Mouse (Mus musculus) liver, adult 2 months (tissue): Measurements from ENCODE around the gene Prkab2. TPM values are rescaled to one million over a fixed set of nuclear protein-coding genes. Genes with fewer than 3 reads are reported as not detected.

Experiments used
- DNase-seq: peaks from one replicate; pipeline ENCODE4 v3.0.0-alpha.2; 2011; ENCODE audit warnings: low read depth, low spot score; ENCODE audit errors: extremely low read depth
- H3K27ac ChIP-seq: fragments of 200-500 bp; replicated peaks from 2 replicates; pipeline ENCODE4 v1.5.1; 2012; ENCODE audit warnings: low read depth, mild to moderate bottlenecking, control low read depth, inconsistent platforms, low read length; ENCODE audit not compliant: insufficient read depth
- H3K27me3 ChIP-seq: fragments of 200-500 bp; 2 replicates; pipeline ENCODE4 v1.6.1; 2012; ENCODE audit warnings: mild to moderate bottlenecking, moderate library complexity, low read length, inconsistent platforms; ENCODE audit not compliant: control insufficient read depth, insufficient read depth
- H3K36me3 ChIP-seq: fragments of 200-500 bp; 2 replicates; pipeline ENCODE4 v1.6.1; 2012; ENCODE audit warnings: low read length, inconsistent platforms; ENCODE audit not compliant: control insufficient read depth, insufficient read depth
- H3K4me1 ChIP-seq: fragments of 200-500 bp; 2 replicates; pipeline ENCODE4 v1.6.1; 2011; ENCODE audit warnings: low read length; ENCODE audit not compliant: control insufficient read depth, insufficient read depth
- H3K4me3 ChIP-seq: fragments of 200-500 bp; 2 replicates; pipeline ENCODE4 v1.5.1; 2011; ENCODE audit warnings: low read depth, mild to moderate bottlenecking, control low read depth, low read length, moderate library complexity; ENCODE audit not compliant: insufficient read depth
- H3K79me2 ChIP-seq: fragments of 200-500 bp; 2 replicates; pipeline ENCODE4 v1.6.1; 2012; ENCODE audit warnings: inconsistent platforms, mild to moderate bottlenecking, low read length, moderate library complexity; ENCODE audit not compliant: control insufficient read depth, insufficient read depth
- H3K9ac ChIP-seq: fragments of 200-500 bp; 2 replicates; pipeline ENCODE4 v1.6.1; 2012; ENCODE audit warnings: low read depth, mild to moderate bottlenecking, control low read depth, inconsistent platforms, low read length
- CTCF ChIP-seq: fragments of 200-500 bp; IDR thresholded peaks from 2 replicates; pipeline ENCODE4 v1.5.1; 2011; ENCODE audit warnings: low read depth, low read length, control low read depth
- POLR2A ChIP-seq: fragments of 200-500 bp; IDR thresholded peaks from 2 replicates; pipeline ENCODE4 v1.6.1; 2011; ENCODE audit warnings: low read length, control low read depth; ENCODE audit not compliant: insufficient read depth; ENCODE audit errors: extremely low read depth
- WGBS: fragments of 180-500 bp; shearing (Covaris S2); methylation state at CpG from one replicate; pipeline ENCODE4 v1.1.7; 2018; 5-methylcytosine and 5-hydroxymethylcytosine counted together
- polyA plus RNA-seq: library from polyadenylated mRNA; depleted of rRNA; stranded (reverse); fragments of >200 nt; gene quantifications from 2 replicates; pipeline ENCODE4 v1.2.3, GENCODE M21; 2012
- total RNA-seq: library from RNA; depleted of rRNA; stranded (reverse); fragments of >200 nt; gene quantifications from 2 replicates; pipeline ENCODE4 v1.2.3, GENCODE M21; 2014

Gene Prkab2
- total and polyA plus RNA-seq, 2 experiments, result 0.83 to 1.5 TPM

GRCm38 (mm10) chr3:97653781-97654180 is 4.2 kb upstream of the Prkab2 start:
- Histone ChIP-seq H3K4me1 (peaks cover 31% of the 10 kb centered on the region), H3K27ac (no peak overlapping the region), H3K36me3 (peaks cover 35% of the 10 kb centered on the region), H3K79me2 (no peaks in the 10 kb centered on the region), H3K27me3 (no peaks in the 10 kb centered on the region), H3K4me3 (no peak overlapping the region), H3K9ac (no peak overlapping the region)
- TF ChIP-seq CTCF (no peak), POLR2A (no peak)
- 22% methylated on average over 5 of the region's 5 CpGs for WGBS
- DNase-seq, result peak; percentile 92

- Histone ChIP-seq H3K4me3 (no peak overlapping the region), H3K27ac (no peak overlapping the region), H3K9ac (no peak overlapping the region), H3K36me3 (peaks cover 25% of the 10 kb centered on the region), H3K27me3 (no peaks in the 10 kb centered on the region), H3K4me1 (peaks cover 31% of the 10 kb centered on the region), H3K79me2 (no peaks in the 10 kb centered on the region)
- DNase-seq, result peak; percentile 69
- TF ChIP-seq CTCF, result peak; percentile 72
- no peak for TF ChIP-seq POLR2A
- WGBS, result 63% methylated on average over 8 of the region's 8 CpGs
Observed at GRCm38 (mm10) chr3:97654901-97655300, 3.1 kb upstream of the Prkab2 start.

GRCm38 (mm10) chr3:97658426-97659193 is 617 bp downstream of the Prkab2 start:
- WGBS, result 2% methylated on average over 46 of the region's 50 CpGs
- Histone ChIP-seq H3K36me3 (no peaks in the 10 kb centered on the region), H3K4me1 (peaks cover 8% of the 10 kb centered on the region), H3K9ac (peak overlapping the region; percentile 86), H3K27ac (0 out of 2 replicates have a peak overlapping the region, but pooled peaks have one; percentile 1), H3K79me2 (no peaks in the 10 kb centered on the region; the same call in 1 of the 2 replicates), H3K27me3 (no peaks in the 10 kb centered on the region), H3K4me3 (peak overlapping the region; percentile 92)
- DNase-seq, result no peak
- no peak for TF ChIP-seq POLR2A
- no peak for TF ChIP-seq CTCF

GRCm38 (mm10) chr3:97659746-97660145 is 1.8 kb downstream of the Prkab2 start:
- no peak for DNase-seq
- Histone ChIP-seq H3K4me3 (no peak overlapping the region), H3K27ac (no peak overlapping the region), H3K27me3 (no peaks in the 10 kb centered on the region), H3K9ac (no peak overlapping the region), H3K36me3 (peaks cover 6% of the 10 kb centered on the region), H3K79me2 (no peaks in the 10 kb centered on the region; the same call in 1 of the 2 replicates), H3K4me1 (peaks cover 8% of the 10 kb centered on the region)
- WGBS, result 79% methylated on average over 7 of the region's 7 CpGs
- TF ChIP-seq CTCF (no peak), POLR2A (no peak)

GRCm38 (mm10) chr3:97661206-97661605 is 3.2 kb downstream of the Prkab2 start:
- Histone ChIP-seq H3K27ac (no peak overlapping the region), H3K27me3 (no peaks in the 10 kb centered on the region), H3K4me1 (peaks cover 8% of the 10 kb centered on the region), H3K79me2 (no peaks in the 10 kb centered on the region; the same call in 1 of the 2 replicates), H3K9ac (no peak overlapping the region), H3K4me3 (no peak overlapping the region), H3K36me3 (peaks cover 6% of the 10 kb centered on the region)
- WGBS, result 67% methylated on average over 8 of the region's 8 CpGs
- TF ChIP-seq POLR2A, result no peak
- no peak for TF ChIP-seq CTCF
- DNase-seq, result no peak

GRCm38 (mm10) chr3:97665525-97665924 is 7.5 kb downstream of the Prkab2 start:
- H3K4me3 ChIP-seq, result no peak overlapping the region
- H3K9ac ChIP-seq, result no peak overlapping the region
- H3K27ac ChIP-seq, result no peak overlapping the region
- H3K36me3 ChIP-seq, result peaks cover 9% of the 10 kb centered on the region
- 80% methylated on average over 9 of the region's 9 CpGs for WGBS
- no peaks in the 10 kb centered on the region; the same call in 1 of the 2 replicates for H3K79me2 ChIP-seq
- DNase-seq, result no peak
- TF ChIP-seq CTCF, result no peak
- TF ChIP-seq POLR2A, result no peak
- no peaks in the 10 kb centered on the region for H3K4me1 ChIP-seq
- no peaks in the 10 kb centered on the region for H3K27me3 ChIP-seq
